Mouse (Mus musculus) left cerebral cortex, adult 11 months (tissue): ENCODE data around the gene Lmnb2.

Source experiments
- DNase-seq: peaks from one replicate; pipeline ENCODE4 v3.0.0; 2022; ENCODE audit warnings: low spot score

The Lmnb2 gene

GRCm38 (mm10) chr10:80856908-80857307 is 61.1 kb downstream of the Lmnb2 start:
- DNase-seq, result no peak

GRCm38 (mm10) chr10:80856267-80856666 is 61.8 kb downstream of the Lmnb2 start:
- DNase-seq, result no peak

GRCm38 (mm10) chr10:80855749-80856073 is 62.3 kb downstream of the Lmnb2 start:
- no peak for DNase-seq

- peak; percentile 91 for DNase-seq
These were observed 62.9 kb downstream of the Lmnb2 start, which contains the start of the genes Lsm7 and Sppl2b for GRCm38 (mm10) chr10:80854913-80855748. Lsm7 (minus strand) TSS chr10:80855209. Sppl2b (plus strand) TSS chr10:80855275.
